Mouse (Mus musculus) retina, embryonic 14.5 days (tissue): ENCODE results near the gene Pnrc1.
A peak's percentile ranks its signal among the peaks of the same experiment; 100 is the strongest.
"Not testable (repeated sequence)": the region's sequence is repeated elsewhere in the genome, so short reads cannot be mapped to it uniquely, and the experiment has no call there.

Source experiments
- DNase-seq: peaks from one replicate; pipeline ENCODE4 v3.0.0-alpha.2; 2015; ENCODE audit warnings: low spot score

Pnrc1 gene

GRCm38 (mm10) chr4:33290002-33290401 lies at the start of gene Pnrc1:
Gene Pnrc1 (minus strand): TSS chr4:33290163.
- no peak for DNase-seq

GRCm38 (mm10) chr4:33337999-33338398 lies 48.0 kb upstream of the Pnrc1 start:
- no peak for DNase-seq

GRCm38 (mm10) chr4:33332956-33333455 lies 43.0 kb upstream of the Pnrc1 start:
- no peak for DNase-seq

- DNase-seq = no peak
These were observed 41.2 kb upstream of the Pnrc1 start for GRCm38 (mm10) chr4:33331147-33331546.

- no peak for DNase-seq
These were observed 25.9 kb upstream of the Pnrc1 start for GRCm38 (mm10) chr4:33315840-33316239.

GRCm38 (mm10) chr4:33314150-33314549 lies 24.2 kb upstream of the Pnrc1 start:
- not testable (repeated sequence) for DNase-seq

- DNase-seq = no peak
These were observed 21.0 kb upstream of the Pnrc1 start for GRCm38 (mm10) chr4:33310840-33311437.

- DNase-seq = peak; percentile 98
These were observed 20.1 kb upstream of the Pnrc1 start, which contains the start of gene Rngtt for GRCm38 (mm10) chr4:33309764-33310757. Gene Rngtt (plus strand): TSS chr4:33310311.

- no peak for DNase-seq
These were observed 17.2 kb upstream of the Pnrc1 start for GRCm38 (mm10) chr4:33307146-33307545.

GRCm38 (mm10) chr4:33303057-33303456 lies 13.1 kb upstream of the Pnrc1 start:
- no peak for DNase-seq

- DNase-seq = not testable (repeated sequence)
These were observed 11.1 kb upstream of the Pnrc1 start for GRCm38 (mm10) chr4:33300891-33301665.

- peak; percentile 85 for DNase-seq
These were observed 2.7 kb upstream of the Pnrc1 start for GRCm38 (mm10) chr4:33292409-33293370.

GRCm38 (mm10) chr4:33290878-33291277 lies 915 bp upstream of the Pnrc1 start:
- no peak for DNase-seq

- no peak for DNase-seq
These were observed 785 bp downstream of the Pnrc1 start for GRCm38 (mm10) chr4:33289106-33289650.

- no peak for DNase-seq
These were observed 4.5 kb downstream of the Pnrc1 start for GRCm38 (mm10) chr4:33285448-33285847.

- no peak for DNase-seq
These were observed 5.7 kb downstream of the Pnrc1 start for GRCm38 (mm10) chr4:33284083-33284880.

GRCm38 (mm10) chr4:33281891-33282685 lies 7.9 kb downstream of the Pnrc1 start:
- no peak for DNase-seq

GRCm38 (mm10) chr4:33273437-33273836 lies 16.5 kb downstream of the Pnrc1 start:
- DNase-seq = no peak
